Mouse (Mus musculus): ENCODE results near the gene Cspg4.
A peak's percentile ranks its signal among the peaks of the same experiment; 100 is the strongest.

Gene Cspg4

DNA sequence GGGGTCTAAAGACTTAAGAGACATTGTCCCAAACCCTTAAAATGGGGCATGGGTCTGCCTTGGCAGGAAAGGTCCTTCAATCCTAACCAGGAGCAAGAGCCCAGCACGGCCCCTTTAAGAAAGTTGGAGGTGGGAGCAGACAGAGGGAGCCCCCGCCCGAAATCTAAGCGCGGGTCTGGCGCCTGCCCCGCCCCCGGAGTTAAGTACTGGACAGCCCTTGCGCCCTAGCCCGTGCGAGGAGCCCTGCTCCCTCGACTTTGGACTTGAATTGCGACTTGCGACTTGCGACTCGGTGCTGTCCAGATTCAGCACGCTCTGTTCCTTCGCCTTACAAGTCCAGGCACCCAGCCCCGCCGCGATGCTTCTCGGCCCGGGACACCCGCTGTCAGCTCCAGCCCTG, at the start of gene Cspg4:
Gene Cspg4 (plus strand): TSS at position 202 of the 400 bp plus-strand sequence.
- ATAC-seq (ENCODE audit: low TSS enrichment): no peak

- ATAC-seq (ENCODE audit: low TSS enrichment): peak; percentile 87
These were observed 39.9 kb upstream of the Cspg4 start for GRCm38 (mm10) chr9:56824900-56825299.

DNA sequence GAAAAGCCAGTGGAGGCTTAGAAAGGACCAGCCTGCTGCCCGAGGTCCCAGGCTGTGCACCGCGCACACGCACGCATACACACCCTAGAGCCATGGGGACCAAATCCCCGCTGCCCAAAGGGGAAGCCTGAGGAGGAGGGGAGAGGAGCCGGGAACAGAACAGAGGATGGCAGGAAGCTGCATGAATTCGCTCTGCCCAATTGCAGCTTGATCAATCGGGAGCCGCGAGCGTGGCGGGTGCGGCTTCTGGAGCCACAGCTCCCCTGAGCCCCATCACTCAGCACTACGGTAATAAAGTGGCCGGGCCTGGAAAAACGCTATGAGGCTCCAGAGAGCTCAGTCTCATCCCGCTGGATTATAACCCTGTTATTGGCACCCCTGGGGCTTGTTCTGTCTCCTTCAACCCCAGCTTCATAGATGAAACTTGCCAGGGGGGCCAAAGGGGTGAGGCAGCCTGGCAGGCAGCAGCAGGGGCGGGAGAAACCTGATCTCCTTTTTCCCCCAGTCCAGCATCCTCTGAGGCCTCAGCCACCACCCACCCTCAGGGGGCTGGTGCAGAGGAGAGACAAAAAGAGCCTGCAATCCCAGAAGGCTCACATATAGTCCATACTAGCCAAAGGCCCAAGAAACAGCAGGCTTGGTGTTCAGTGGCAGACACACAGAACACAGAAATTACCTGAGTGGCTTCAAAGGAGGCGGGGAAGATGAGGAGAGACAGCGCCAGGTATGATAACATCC, 39.2 kb upstream of the Cspg4 start:
- peak; percentile 23; the same call in 1 of the 2 replicates for ATAC-seq (ENCODE audit: low TSS enrichment)

DNA sequence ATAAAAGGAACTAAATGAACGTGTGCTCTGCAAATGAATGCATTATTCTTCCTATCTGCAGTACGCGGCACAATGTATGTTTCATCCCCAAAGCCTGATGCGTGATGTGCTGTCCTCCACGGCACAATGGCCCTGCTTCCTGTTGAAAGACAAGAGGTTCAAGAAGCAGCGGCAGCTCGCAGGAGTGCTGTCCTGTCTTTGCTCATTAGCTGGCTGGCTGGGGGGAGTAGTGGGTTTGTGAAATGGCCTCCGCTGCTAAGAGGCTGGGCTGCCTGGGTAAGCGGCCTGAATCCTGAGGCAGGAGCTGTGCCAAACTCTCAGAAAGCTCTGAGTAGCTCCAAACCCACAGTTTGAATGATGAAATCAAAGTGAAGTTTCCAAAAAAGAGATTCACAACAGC, 36.7 kb upstream of the Cspg4 start:
- no peak for ATAC-seq (ENCODE audit: low TSS enrichment)

DNA sequence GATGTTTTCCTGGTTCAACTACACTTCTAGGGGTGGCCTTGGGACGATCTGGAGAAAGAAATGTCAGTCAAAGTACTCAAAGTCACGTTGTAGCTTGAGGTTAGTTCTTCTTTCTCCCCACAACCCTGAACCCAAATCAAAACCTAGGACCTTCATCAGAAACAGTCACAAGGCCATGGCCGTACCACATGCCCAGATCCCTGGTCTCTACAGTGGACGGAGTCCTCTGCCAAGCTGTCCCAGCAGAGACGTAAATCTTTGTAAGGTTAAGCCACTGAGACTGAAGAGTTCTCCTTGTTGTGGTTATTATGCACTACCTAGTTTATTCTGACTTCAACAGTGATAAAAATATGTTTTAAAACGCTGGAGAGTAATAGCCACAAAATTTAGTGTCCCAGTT, 36.0 kb upstream of the Cspg4 start:
- ATAC-seq (ENCODE audit: low TSS enrichment): no peak

- ATAC-seq (ENCODE audit: low TSS enrichment): peak; percentile 62; the same call in 1 of the 2 replicates
These were observed 34.7 kb upstream of the Cspg4 start for GRCm38 (mm10) chr9:56830162-56830561.

- no peak for ATAC-seq (ENCODE audit: low TSS enrichment)
These were observed 32.9 kb upstream of the Cspg4 start for GRCm38 (mm10) chr9:56831904-56832303.

DNA sequence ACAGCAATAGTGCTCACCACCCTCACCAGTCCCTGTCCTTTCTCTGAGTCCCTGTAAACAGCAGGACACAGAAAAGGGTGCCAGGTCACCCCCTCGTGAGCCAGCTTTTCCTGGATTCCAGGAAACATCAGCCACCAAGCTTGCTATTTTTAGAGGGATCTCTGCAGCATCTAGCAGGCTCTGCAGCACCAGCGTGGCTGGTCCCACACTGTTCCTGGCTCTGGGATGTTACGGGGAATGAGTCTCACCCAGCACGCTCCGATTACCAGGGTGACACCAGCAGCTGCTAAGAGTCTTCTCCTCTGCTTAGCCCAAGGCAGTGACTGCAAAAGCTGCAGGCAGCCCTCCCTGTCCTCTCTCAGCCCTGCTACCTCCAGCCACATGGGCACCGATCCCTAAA, 31.9 kb upstream of the Cspg4 start:
- peak; percentile 85 for ATAC-seq (ENCODE audit: low TSS enrichment)

GRCm38 (mm10) chr9:56835152-56835551, 29.7 kb upstream of the Cspg4 start:
- no peak for ATAC-seq (ENCODE audit: low TSS enrichment)

DNA sequence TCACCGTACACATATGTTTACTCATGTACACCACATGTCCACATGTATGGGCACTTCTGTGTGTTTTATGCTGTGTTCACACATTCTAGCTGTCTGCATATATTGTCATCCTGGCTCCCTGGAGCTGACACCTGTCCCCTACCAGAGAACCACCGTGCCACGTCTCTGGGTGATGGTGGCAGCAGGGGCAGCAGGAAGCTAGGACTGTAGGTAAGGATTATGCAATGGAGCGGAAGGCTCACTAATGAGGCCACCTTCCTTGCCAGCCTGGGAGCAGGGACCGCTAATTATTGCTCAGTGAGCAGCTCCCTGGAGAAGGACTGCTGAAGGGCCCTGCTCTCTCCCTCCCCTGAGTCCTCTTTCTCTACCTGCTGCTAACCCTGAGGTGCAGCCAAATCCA, 24.1 kb upstream of the Cspg4 start:
- ATAC-seq (ENCODE audit: low TSS enrichment): no peak

GRCm38 (mm10) chr9:56841864-56842263, 23.0 kb upstream of the Cspg4 start:
- no peak for ATAC-seq (ENCODE audit: low TSS enrichment)

DNA sequence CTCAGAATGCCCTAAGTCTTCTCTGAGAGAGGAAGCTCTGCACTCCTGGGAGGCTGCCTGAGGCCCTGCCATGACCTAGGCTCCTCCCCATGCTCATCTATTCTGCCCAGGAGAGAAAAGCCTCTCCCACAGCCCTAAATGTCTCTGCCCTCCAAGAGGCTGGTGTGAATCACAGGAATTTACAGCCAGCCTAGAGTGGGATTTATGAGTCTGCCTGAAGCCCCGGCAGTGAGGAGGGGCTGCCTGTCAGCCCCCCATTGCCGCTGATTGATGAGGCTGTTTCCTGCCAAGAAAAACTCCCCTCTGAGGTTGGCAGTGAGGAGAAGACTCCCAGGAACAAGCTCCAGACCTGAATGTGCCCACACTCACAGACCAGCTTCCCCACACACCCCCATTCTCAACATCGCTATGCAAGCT, 22.5 kb upstream of the Cspg4 start:
- ATAC-seq (ENCODE audit: low TSS enrichment): no peak

DNA sequence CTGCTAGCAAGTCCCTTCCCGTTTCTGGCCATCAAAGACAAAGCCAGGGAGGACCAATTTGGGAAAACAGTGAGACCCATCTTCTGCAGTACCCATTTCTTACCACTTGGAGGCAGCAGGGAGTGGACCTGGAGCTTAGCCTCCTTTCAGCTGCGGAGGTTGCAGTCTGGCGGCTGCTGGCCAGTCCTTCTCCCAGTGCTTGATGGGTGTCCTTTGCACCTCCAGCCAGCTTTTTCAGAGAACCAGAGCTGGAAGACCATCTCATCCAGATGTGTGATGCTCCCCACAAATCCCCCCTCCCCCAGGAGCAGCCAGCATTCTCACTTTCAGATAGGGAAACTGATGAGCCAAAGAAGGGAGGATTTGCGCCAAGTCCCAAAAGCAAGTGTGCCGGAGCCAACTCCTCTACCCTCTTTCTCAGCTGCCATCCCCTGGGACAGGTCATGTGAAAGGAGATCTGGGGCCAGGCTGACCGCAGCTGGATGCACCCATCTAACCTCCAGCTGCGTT, 21.1 kb upstream of the Cspg4 start:
- peak; percentile 76 for ATAC-seq (ENCODE audit: low TSS enrichment)

- ATAC-seq (ENCODE audit: low TSS enrichment): no peak
These were observed 20.2 kb upstream of the Cspg4 start for GRCm38 (mm10) chr9:56844644-56845043.

GRCm38 (mm10) chr9:56847523-56847922, 17.3 kb upstream of the Cspg4 start:
- ATAC-seq (ENCODE audit: low TSS enrichment): peak; percentile 90

- ATAC-seq (ENCODE audit: low TSS enrichment): no peak
These were observed 14.5 kb upstream of the Cspg4 start for GRCm38 (mm10) chr9:56850128-56850904.

DNA sequence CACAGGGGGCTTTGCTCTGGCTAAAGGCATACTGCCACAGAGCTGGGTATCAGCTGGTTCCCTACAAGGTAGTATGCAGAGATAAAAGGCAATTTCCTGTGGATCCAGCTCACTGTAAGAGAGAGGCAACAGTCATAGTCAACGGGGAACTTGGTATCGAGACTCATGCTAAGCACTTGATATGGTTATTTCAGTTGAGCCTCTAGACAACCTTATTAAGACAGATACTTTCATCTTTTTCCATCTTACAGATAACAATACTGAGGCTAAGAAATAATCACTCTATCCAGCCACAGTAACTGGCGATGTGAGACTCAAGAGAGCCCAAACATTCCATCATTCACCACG, 14.0 kb upstream of the Cspg4 start:
- no peak for ATAC-seq (ENCODE audit: low TSS enrichment)

DNA sequence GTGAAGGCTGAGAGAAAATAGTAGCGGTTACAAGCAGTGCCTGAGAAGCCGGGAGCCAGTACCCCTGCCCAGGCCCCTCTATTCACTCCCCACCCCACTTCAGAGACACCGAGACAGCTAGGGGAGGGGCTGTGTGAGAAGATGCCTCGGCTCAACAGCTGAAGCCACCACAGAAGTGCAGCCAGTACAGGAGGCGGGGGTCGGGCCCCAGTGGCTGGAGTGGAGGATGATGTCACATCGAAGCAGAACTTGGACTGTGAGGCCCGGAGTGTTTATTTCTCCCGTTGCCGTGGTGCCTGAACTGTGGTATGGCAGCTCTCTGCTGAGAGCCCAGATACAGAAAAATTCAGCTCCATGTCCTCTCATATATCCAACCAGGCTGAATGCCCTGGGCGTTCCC, 13.1 kb upstream of the Cspg4 start:
- no peak for ATAC-seq (ENCODE audit: low TSS enrichment)

DNA sequence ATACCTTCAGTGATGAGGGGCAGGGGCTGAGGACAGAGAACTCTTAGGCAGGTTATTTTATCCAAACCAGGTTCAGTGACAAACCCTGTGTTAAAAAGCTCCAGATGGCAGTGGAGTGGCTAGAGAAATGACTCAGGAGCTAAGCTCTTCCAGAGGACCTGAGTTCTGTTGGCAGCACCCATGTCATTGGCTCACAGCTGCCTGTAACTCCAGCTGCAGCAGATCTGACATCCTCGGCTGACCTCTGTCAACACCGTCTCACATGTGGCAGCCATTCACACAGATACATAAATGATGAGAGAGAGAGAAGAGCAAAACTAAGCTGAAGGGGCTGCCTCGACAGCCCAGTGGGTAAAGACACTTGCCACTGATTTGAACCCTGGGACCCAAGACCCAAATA, 7.4 kb upstream of the Cspg4 start:
- ATAC-seq (ENCODE audit: low TSS enrichment): no peak

- no peak for ATAC-seq (ENCODE audit: low TSS enrichment)
These were observed 4.8 kb upstream of the Cspg4 start for GRCm38 (mm10) chr9:56860035-56860434.

DNA sequence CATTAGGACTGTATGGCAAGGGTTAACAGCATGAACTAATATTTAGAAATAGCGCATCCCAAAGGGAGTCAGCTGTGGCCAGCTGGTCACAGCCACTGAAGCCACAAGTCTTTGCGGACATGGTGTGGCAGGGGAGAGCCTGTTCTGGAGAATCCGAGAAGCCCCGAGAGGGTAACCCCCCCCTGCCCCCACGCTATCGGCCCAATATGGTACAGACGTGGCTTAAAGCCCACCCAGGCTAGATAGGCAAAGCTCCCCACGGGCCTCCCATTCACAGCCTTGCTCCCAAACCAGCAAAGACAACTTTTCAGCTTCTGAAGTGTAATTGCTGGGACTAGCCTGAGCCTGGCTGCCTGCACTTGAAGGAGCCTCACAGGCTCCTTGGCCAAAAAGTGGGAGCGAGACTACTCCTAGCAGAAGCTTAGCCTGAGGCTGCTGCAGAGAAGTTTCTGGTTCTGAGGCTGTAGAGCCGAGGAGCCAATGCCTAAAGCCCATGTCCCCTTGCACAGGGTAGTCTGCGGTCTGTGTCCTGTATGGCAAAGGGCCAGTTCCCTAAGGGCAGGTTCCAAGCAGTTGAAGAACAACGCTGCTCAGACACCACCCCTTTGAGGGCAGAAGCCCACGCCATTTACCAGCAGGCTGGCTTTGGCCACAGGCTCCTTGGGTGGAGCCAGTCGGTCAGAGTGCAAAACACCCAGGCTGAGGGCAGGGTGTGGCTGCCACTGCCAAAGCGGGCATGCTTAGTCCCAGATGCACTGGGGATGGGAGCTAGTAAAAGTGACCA, 4.2 kb upstream of the Cspg4 start:
- ATAC-seq (ENCODE audit: low TSS enrichment): no peak

- ATAC-seq (ENCODE audit: low TSS enrichment): no peak
These were observed 2.0 kb upstream of the Cspg4 start for GRCm38 (mm10) chr9:56862863-56863262.
